Mouse (Mus musculus) retina, embryonic 14.5 days (tissue): Measurements from ENCODE around the gene Atraid.
A peak's percentile ranks its signal among the peaks of the same experiment; 100 is the strongest.

Source experiments
- DNase-seq: peaks from one replicate; pipeline ENCODE4 v3.0.0-alpha.2; 2015; ENCODE audit warnings: low spot score

The Atraid gene

GRCm38 (mm10) chr5:31094799-31095691 lies 46.9 kb downstream of the Atraid start:
- peak; percentile 61 for DNase-seq

DNA sequence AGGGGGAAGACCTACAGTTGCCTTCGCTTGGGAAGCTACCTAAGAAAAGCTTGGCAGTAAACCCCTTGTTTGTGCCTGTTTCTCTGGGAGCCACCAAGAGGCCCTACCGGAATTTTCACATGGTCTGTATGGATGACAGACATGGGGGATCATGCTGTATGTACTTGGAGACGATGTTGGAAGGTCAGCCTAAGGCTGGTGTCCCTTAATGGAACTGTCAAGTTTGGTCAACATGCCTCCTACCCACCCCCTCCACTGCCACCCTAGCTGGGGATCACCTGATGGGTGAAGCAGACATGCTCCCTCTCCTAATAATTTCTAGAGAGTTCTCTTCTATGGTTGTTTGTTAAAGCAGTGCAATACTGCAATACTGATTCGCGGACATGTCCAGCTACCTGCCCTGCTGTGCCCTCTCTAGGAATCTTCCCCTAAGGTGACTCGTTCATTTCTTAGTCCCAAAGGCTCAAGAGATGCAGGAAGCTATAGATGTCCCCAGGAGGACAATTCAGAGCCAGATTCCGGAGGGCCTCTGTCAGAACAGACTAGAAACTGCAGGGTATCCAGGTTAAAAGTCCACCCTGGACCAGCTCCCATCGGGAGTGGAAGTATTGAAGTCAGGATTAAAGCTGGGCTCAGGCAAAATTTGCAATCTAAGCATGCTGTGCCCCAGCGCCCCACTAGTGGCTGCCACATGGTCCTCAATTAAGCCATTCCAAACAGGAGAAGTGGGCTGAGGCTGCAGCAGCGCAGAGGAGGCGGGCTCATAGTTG lies 47.8 kb downstream of the Atraid start:
- peak; percentile 13 for DNase-seq
